Comparison of ENCODE assay signal across 13 mouse cellular contexts in the genomic region with DNA sequence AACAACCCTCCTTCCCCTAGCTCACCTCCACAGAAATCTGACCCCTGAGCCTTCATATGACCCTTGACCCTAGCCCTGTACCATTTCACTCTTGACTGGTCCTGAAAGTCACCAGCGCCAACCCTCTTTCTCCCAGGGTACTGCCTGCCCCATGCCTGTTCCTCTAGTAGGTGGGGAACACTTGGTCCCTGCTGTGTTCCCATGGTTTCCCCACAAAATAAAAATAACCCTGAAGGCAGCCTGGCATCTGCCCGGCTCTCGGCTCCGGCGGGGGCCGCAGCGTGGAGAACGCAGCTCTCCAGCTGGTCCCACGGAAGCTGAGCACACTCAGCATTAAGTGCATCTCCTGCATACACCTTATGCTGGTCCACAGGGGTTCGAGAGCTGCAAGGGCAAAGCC. TPM values are rescaled to one million over a fixed set of nuclear protein-coding genes. Genes with fewer than 3 reads are reported as not detected.
DNase-seq lines count a peak whose midpoint lies in the region; ATAC-seq lines count a peak whose summit lies in the region.
"Had no signal": no experiment of that assay in that cellular context is flagged by ENCODE, and none has a peak within 500 bp of the region (broad histone marks: within the 10 kb centered on the region; RNA-seq: fewer than 3 reads in every experiment).

No protein-coding gene starts in this region.

- peak; percentile 88 for ATAC-seq in frontal cortex, adult (ENCODE audit: low TSS enrichment)
- no peak for ATAC-seq in CD4-positive, CD25-positive, alpha-beta regulatory T cell, adult 4 months
- ATAC-seq: activated CD4-positive, CD25-positive, alpha-beta regulatory T cell, adult 4 months had no signal

- peak; percentile 63 to 68 for DNase-seq in frontal cortex, postnatal 14 days (ENCODE audit: low spot score in 2 of 2)
- peak; percentile 78 to 86 for DNase-seq in left cerebral cortex, adult 18-20 months (ENCODE audit: low spot score in 2 of 2)
- peak; percentile 79 to 87 for DNase-seq in right cerebral cortex, postnatal 10 days (ENCODE audit: low spot score in 2 of 2)
- DNase-seq in natural killer cell, adult 2 months (ENCODE audit: low spot score in 2 of 2), result no peak
- no peak for DNase-seq in retina, embryonic 14.5 days (ENCODE audit: low spot score)
- DNase-seq: adrenal gland, postnatal 36 days; cerebellum, postnatal 25 days; gastrocnemius, postnatal 14 days; kidney, adult 9 months; thymus, adult 2 months had no signal

RNA-seq across cellular contexts. Expression of gene Rilpl1, which starts 12.5 kb away (rescaled TPM):
- 10 to 100 TPM; 85.1 to 93.3 TPM for total RNA-seq in left cerebral cortex, adult 18-20 months (2021)
- polyA plus RNA-seq in CD4-positive, CD25-positive, alpha-beta regulatory T cell, adult 4 months (2017; shearing (Covaris generic)), result 1 to 10 TPM in 1 of 2 experiments, under 1 TPM in 1; 0.62 to 1.1 TPM

RNA-seq across cellular contexts. Expression of gene Tmed2, which starts 21.8 kb away (rescaled TPM):
- total RNA-seq in left cerebral cortex, adult 18-20 months (2021), result 100 to 1,000 TPM; 103 to 122 TPM
- polyA plus RNA-seq in CD4-positive, CD25-positive, alpha-beta regulatory T cell, adult 4 months (2017; shearing (Covaris generic)), result 10 to 100 TPM; 35.7 to 51.2 TPM

RNA-seq across cellular contexts. Expression of gene Ddx55, which starts 34.0 kb away (rescaled TPM):
- total RNA-seq in left cerebral cortex, adult 18-20 months (2021), result 10 to 100 TPM; 22.6 to 25.9 TPM
- polyA plus RNA-seq in CD4-positive, CD25-positive, alpha-beta regulatory T cell, adult 4 months (2017; shearing (Covaris generic)), result 10 to 100 TPM; 17.2 to 22.9 TPM

RNA-seq across cellular contexts. Expression of gene Snrnp35, which starts 35.7 kb away (rescaled TPM):
- total RNA-seq in left cerebral cortex, adult 18-20 months (2021), result 10 to 100 TPM; 23.0 to 27.5 TPM
- 10 to 100 TPM in 1 of 2 experiments, 1 to 10 TPM in 1; 4.7 to 14.2 TPM for polyA plus RNA-seq in CD4-positive, CD25-positive, alpha-beta regulatory T cell, adult 4 months (2017; shearing (Covaris generic))

RNA-seq across cellular contexts. Expression of gene Rilpl2, which starts 40.5 kb away (rescaled TPM):
- 10 to 100 TPM; 17.5 to 19.3 TPM for total RNA-seq in left cerebral cortex, adult 18-20 months (2021)
- polyA plus RNA-seq in CD4-positive, CD25-positive, alpha-beta regulatory T cell, adult 4 months (2017; shearing (Covaris generic)), result 10 to 100 TPM; 51.3 to 54.0 TPM

Comparison
In these comparisons a context has a peak if more than half of its experiments do, and no peak if none do; other contexts are left out.
1. DNase-seq: peak in frontal cortex, postnatal 14 days (2 of 2), left cerebral cortex, adult 18-20 months (2 of 2) and right cerebral cortex, postnatal 10 days (2 of 2); none in natural killer cell, adult 2 months (0 of 2) and retina, embryonic 14.5 days (single experiment).